Mouse (Mus musculus): ENCODE results near the gene Olfr895. TPM values are rescaled to one million over a fixed set of nuclear protein-coding genes. Genes with fewer than 3 reads are reported as not detected.

The Olfr895 gene
- total RNA-seq (2021), result not detected
- polyA plus RNA-seq (2012; rRNA removed), result not detected in 2 replicates
- long read RNA-seq, result 0 reads

GRCm38 (mm10) chr9:38267551-38267950 lies at the start of gene Olfr895:
TSS of gene Olfr895 (plus strand) at chr9:38267851.
- DNase-seq, result no peak

GRCm38 (mm10) chr9:38252474-38252873 lies 15.2 kb upstream of the Olfr895 start, which contains the start of gene Olfr143:
TSS of gene Olfr143 (plus strand) at chr9:38252774.
- no peak for DNase-seq

- no peak for DNase-seq
Observed at GRCm38 (mm10) chr9:38290807-38291206, 23.2 kb downstream of the Olfr895 start, which contains the start of gene Olfr896-ps1. TSS of gene Olfr896-ps1 (plus strand) at chr9:38291107.

Other genes starting within 250 kb of the Olfr895 start
- not detected for gene Olfr883, start 242.0 kb upstream of the Olfr895 start, total RNA-seq (2021)
- gene Olfr883, start 242.0 kb upstream of the Olfr895 start, polyA plus RNA-seq (2012; rRNA removed), result not detected in 2 replicates
- not detected for gene Olfr884, start 221.3 kb upstream of the Olfr895 start, total RNA-seq (2021)
- gene Olfr884, start 221.3 kb upstream of the Olfr895 start, polyA plus RNA-seq (2012; rRNA removed), result not detected in 2 replicates
- gene Olfr885, start 206.5 kb upstream of the Olfr895 start, total RNA-seq (2021), result not detected
- gene Olfr885, start 206.5 kb upstream of the Olfr895 start, polyA plus RNA-seq (2012; rRNA removed), result not detected in 2 replicates
- not detected for gene Olfr887, start 183.8 kb upstream of the Olfr895 start, total RNA-seq (2021)
- gene Olfr887, start 183.8 kb upstream of the Olfr895 start, polyA plus RNA-seq (2012; rRNA removed), result not detected in 2 replicates
- not detected for gene Olfr888, start 159.7 kb upstream of the Olfr895 start, total RNA-seq (2021)
- not detected in 2 replicates for gene Olfr888, start 159.7 kb upstream of the Olfr895 start, polyA plus RNA-seq (2012; rRNA removed)
- gene Olfr889, start 152.7 kb upstream of the Olfr895 start, total RNA-seq (2021), result under 1 TPM; 0.17 to 0.28 TPM
- not detected in 2 replicates for gene Olfr889, start 152.7 kb upstream of the Olfr895 start, polyA plus RNA-seq (2012; rRNA removed)
- not detected for gene Olfr890, start 125.3 kb upstream of the Olfr895 start, total RNA-seq (2021)
- not detected in 2 replicates for gene Olfr890, start 125.3 kb upstream of the Olfr895 start, polyA plus RNA-seq (2012; rRNA removed)
- not detected for gene Olfr891, start 87.0 kb upstream of the Olfr895 start, total RNA-seq (2021)
- gene Olfr891, start 87.0 kb upstream of the Olfr895 start, polyA plus RNA-seq (2012; rRNA removed), result not detected in 2 replicates
- not detected for gene Olfr893, start 59.5 kb upstream of the Olfr895 start, total RNA-seq (2021)
- gene Olfr893, start 59.5 kb upstream of the Olfr895 start, polyA plus RNA-seq (2012; rRNA removed), result not detected in 2 replicates
- not detected for gene Olfr894, start 49.8 kb upstream of the Olfr895 start, total RNA-seq (2021)
- gene Olfr894, start 49.8 kb upstream of the Olfr895 start, polyA plus RNA-seq (2012; rRNA removed), result not detected in 2 replicates
- gene Olfr143, start 15.1 kb upstream of the Olfr895 start, total RNA-seq (2021), result not detected
- gene Olfr143, start 15.1 kb upstream of the Olfr895 start, polyA plus RNA-seq (2012; rRNA removed), result not detected in 2 replicates
- not detected for gene Olfr896-ps1, start 23.3 kb downstream of the Olfr895 start, total RNA-seq (2021)
- gene Olfr896-ps1, start 23.3 kb downstream of the Olfr895 start, polyA plus RNA-seq (2012; rRNA removed), result not detected in 2 replicates
- not detected for gene Olfr25, start 61.2 kb downstream of the Olfr895 start, total RNA-seq (2021)
- not detected in 2 replicates for gene Olfr25, start 61.2 kb downstream of the Olfr895 start, polyA plus RNA-seq (2012; rRNA removed)
- gene Olfr898, start 80.6 kb downstream of the Olfr895 start, total RNA-seq (2021), result not detected
- gene Olfr898, start 80.6 kb downstream of the Olfr895 start, polyA plus RNA-seq (2012; rRNA removed), result not detected in 2 replicates
- not detected for gene Olfr250, start 99.0 kb downstream of the Olfr895 start, total RNA-seq (2021)
- gene Olfr250, start 99.0 kb downstream of the Olfr895 start, polyA plus RNA-seq (2012; rRNA removed), result not detected in 2 replicates
- gene Olfr251, start 109.2 kb downstream of the Olfr895 start, total RNA-seq (2021), result not detected
- not detected in 2 replicates for gene Olfr251, start 109.2 kb downstream of the Olfr895 start, polyA plus RNA-seq (2012; rRNA removed)
- gene Olfr147, start 133.8 kb downstream of the Olfr895 start, total RNA-seq (2021), result not detected
- not detected in 2 replicates for gene Olfr147, start 133.8 kb downstream of the Olfr895 start, polyA plus RNA-seq (2012; rRNA removed)
- gene Olfr901, start 161.6 kb downstream of the Olfr895 start, total RNA-seq (2021), result not detected
- not detected in 2 replicates for gene Olfr901, start 161.6 kb downstream of the Olfr895 start, polyA plus RNA-seq (2012; rRNA removed)
- gene Olfr902, start 179.8 kb downstream of the Olfr895 start, total RNA-seq (2021), result not detected
- not detected in 2 replicates for gene Olfr902, start 179.8 kb downstream of the Olfr895 start, polyA plus RNA-seq (2012; rRNA removed)
- not detected for gene Olfr904, start 195.3 kb downstream of the Olfr895 start, total RNA-seq (2021)
- not detected in 2 replicates for gene Olfr904, start 195.3 kb downstream of the Olfr895 start, polyA plus RNA-seq (2012; rRNA removed)
- gene Olfr905, start 203.3 kb downstream of the Olfr895 start, total RNA-seq (2021), result not detected
- gene Olfr905, start 203.3 kb downstream of the Olfr895 start, polyA plus RNA-seq (2012; rRNA removed), result not detected in 2 replicates
- not detected for gene Olfr906, start 219.2 kb downstream of the Olfr895 start, total RNA-seq (2021)
- gene Olfr906, start 219.2 kb downstream of the Olfr895 start, polyA plus RNA-seq (2012; rRNA removed), result not detected in 2 replicates
- gene Olfr907, start 227.9 kb downstream of the Olfr895 start, total RNA-seq (2021), result not detected
- gene Olfr907, start 227.9 kb downstream of the Olfr895 start, polyA plus RNA-seq (2012; rRNA removed), result not detected in 2 replicates

Data from adrenal gland, adult 2 months (tissue).